Mouse (Mus musculus): ENCODE data around the gene Ntm. TPM values are rescaled to one million over a fixed set of nuclear protein-coding genes. Genes with fewer than 3 reads are reported as not detected.

Ntm gene
- total and polyA plus RNA-seq, 3 experiments = not detected

GRCm38 (mm10) chr9:29796281-29796680, 166.7 kb downstream of the Ntm start:
- Histone ChIP-seq H3K27me3 (ENCODE audit: control insufficient read depth in 1 of 2, insufficient read depth in 2 of 2, low read length in 2 of 2) (no peaks in the 10 kb centered on the region), H3K79me2 (ENCODE audit: control insufficient read depth, insufficient read depth, low read length, poor library complexity) (no peaks in the 10 kb centered on the region), H3K36me3 (ENCODE audit: control insufficient read depth in 1 of 2, insufficient read depth in 2 of 2, low read length in 2 of 2) (no peaks in the 10 kb centered on the region), H3K27ac (ENCODE audit: control insufficient read depth, low read depth, low read length) (no peak overlapping the region), H3K9me3 (replicated peaks; ENCODE audit: insufficient read depth, low read length) (no peaks in the 10 kb centered on the region), H3K9ac (ENCODE audit: control insufficient read depth, low read depth, low read length, poor library complexity, severe bottlenecking) (no peak overlapping the region), H3K4me3 (ENCODE audit: control insufficient read depth in 1 of 2, insufficient read depth in 1 of 2, low read depth in 2 of 2, low read length in 2 of 2) (no peak overlapping the region), H3K4me1 (ENCODE audit: control insufficient read depth in 1 of 2, insufficient read depth in 2 of 2, low read length in 2 of 2) (no peaks in the 10 kb centered on the region)
- TF ChIP-seq KAT2A (conservative IDR thresholded peaks at IDR 0.05; ENCODE audit: low read depth, low read length) (no peak), E2F4 (IDR thresholded peaks at IDR 0.05; ENCODE audit: borderline replicate concordance, low read depth, low read length) (no peak), ZNF384 (IDR thresholded peaks at IDR 0.05; ENCODE audit: low read depth, low read length) (no peak), MYB (IDR thresholded peaks at IDR 0.05; ENCODE audit: low read depth, low read length) (no peak), CHD1 (IDR thresholded peaks at IDR 0.05; ENCODE audit: low read depth, low read length) (no peak), NELFE (IDR thresholded peaks at IDR 0.05; ENCODE audit: low read depth, low read length) (no peak), ELF1 (IDR thresholded peaks at IDR 0.05; ENCODE audit: low read depth, low read length) (no peak), RAD21 (IDR thresholded peaks at IDR 0.05; ENCODE audit: low read depth, low read length) (no peak), TBP (IDR thresholded peaks at IDR 0.05; ENCODE audit: low read depth, low read length) (no peak), ZKSCAN1 (IDR thresholded peaks at IDR 0.05; ENCODE audit: low read depth, low read length) (no peak), MAFK (IDR thresholded peaks at IDR 0.05; ENCODE audit: borderline replicate concordance, low read depth, low read length) (no peak), EP300 (IDR thresholded peaks at IDR 0.05; ENCODE audit: low read depth in 1 of 2, low read length in 2 of 2) (no peak), MXI1 (IDR thresholded peaks at IDR 0.05; ENCODE audit: low read depth, low read length) (no peak), MYC (IDR thresholded peaks at IDR 0.05; ENCODE audit: low read depth, low read length) (no peak), ZMIZ1 (IDR thresholded peaks at IDR 0.05; ENCODE audit: low read depth, low read length) (no peak), MAX (IDR thresholded peaks at IDR 0.05; ENCODE audit: low read length) (no peak), MEF2A (IDR thresholded peaks at IDR 0.05; ENCODE audit: extremely low read depth, insufficient replicate concordance, low read depth, low read length, poor library complexity, severe bottlenecking) (no peak), SMC3 (IDR thresholded peaks at IDR 0.05; ENCODE audit: low read depth, low read length) (no peak)
- no peak for DNase-seq (ENCODE audit: low read depth, low spot score)

GRCm38 (mm10) chr9:29791199-29791915, 171.6 kb downstream of the Ntm start:
- no peaks in the 10 kb centered on the region for H3K9me3 ChIP-seq (replicated peaks; ENCODE audit: insufficient read depth, low read length)

More at GRCm38 (mm10) chr9:29791199-29791915, 171.6 kb downstream of the Ntm start:
- no peaks in the 10 kb centered on the region for H3K36me3 ChIP-seq (ENCODE audit: control insufficient read depth in 1 of 2, insufficient read depth in 2 of 2, low read length in 2 of 2)
- no peak for DNase-seq (ENCODE audit: low read depth, low spot score)
- H3K79me2 ChIP-seq (ENCODE audit: control insufficient read depth, insufficient read depth, low read length, poor library complexity) = no peaks in the 10 kb centered on the region
- no peaks in the 10 kb centered on the region for H3K4me1 ChIP-seq (ENCODE audit: control insufficient read depth in 1 of 2, insufficient read depth in 2 of 2, low read length in 2 of 2)
- no peak overlapping the region for H3K9ac ChIP-seq (ENCODE audit: control insufficient read depth, low read depth, low read length, poor library complexity, severe bottlenecking)
- no peak overlapping the region for H3K27ac ChIP-seq (ENCODE audit: control insufficient read depth, low read depth, low read length)
- H3K27me3 ChIP-seq (ENCODE audit: control insufficient read depth in 1 of 2, insufficient read depth in 2 of 2, low read length in 2 of 2) = no peaks in the 10 kb centered on the region
- no peak overlapping the region for H3K4me3 ChIP-seq (ENCODE audit: control insufficient read depth in 1 of 2, insufficient read depth in 1 of 2, low read depth in 2 of 2, low read length in 2 of 2)
- TF ChIP-seq GATA1 (IDR thresholded peaks at IDR 0.05; ENCODE audit: low read depth, low read length) (no peak), BHLHE40 (IDR thresholded peaks at IDR 0.05; ENCODE audit: borderline replicate concordance, low read depth, low read length) (no peak), POLR2AphosphoS2 (IDR thresholded peaks at IDR 0.05; ENCODE audit: low read length) (no peak), TBP (IDR thresholded peaks at IDR 0.05; ENCODE audit: low read depth, low read length) (no peak), SMC3 (IDR thresholded peaks at IDR 0.05; ENCODE audit: low read depth, low read length) (no peak), USF2 (IDR thresholded peaks at IDR 0.05; ENCODE audit: borderline replicate concordance in 1 of 2, insufficient read depth in 1 of 2, low read depth in 1 of 2, low read length in 2 of 2) (no peak), CTCF (IDR thresholded peaks at IDR 0.05 in 2 of 3, conservative IDR thresholded peaks at IDR 0.05 in 1 of 3; ENCODE audit: control insufficient read depth in 1 of 3, insufficient read depth in 1 of 3, low read depth in 2 of 3, low read length in 3 of 3, poor library complexity in 1 of 3, severe bottlenecking in 1 of 3) (no peak), ELF1 (IDR thresholded peaks at IDR 0.05; ENCODE audit: low read depth, low read length) (no peak)

All from MEL (cell line).